Mouse (Mus musculus) MEL (cell line): Measurements from ENCODE around the gene Map9. TPM values are rescaled to one million over a fixed set of nuclear protein-coding genes. Genes with fewer than 3 reads are reported as not detected.

Experiments used
- DNase-seq: peaks from one replicate; pipeline ENCODE4 v3.0.0; 2011; ENCODE audit warnings: low read depth, low spot score
- H3K27ac ChIP-seq: 2 replicates; pipeline ENCODE4 v1.5.1; 2012; ENCODE audit warnings: low read depth, mild to moderate bottlenecking, control low read depth, low read length, moderate library complexity; ENCODE audit not compliant: control insufficient read depth
- H3K27me3 ChIP-seq, 2 experiments: fragments of 150-350 bp in 1 of 2; sonication (generic) in 1 of 2; 2 replicates each; pipeline ENCODE4 v1.6.1; 2012; ENCODE audit warnings: low read length in 2 of 2, mild to moderate bottlenecking in 2 of 2, improper control_type of control experiment in 1 of 2, moderate library complexity in 1 of 2; ENCODE audit not compliant: insufficient read depth in 2 of 2, control insufficient read depth in 1 of 2
- H3K36me3 ChIP-seq, 2 experiments: 2 replicates each; pipeline ENCODE4 v1.6.1; 2012 to 2014; ENCODE audit warnings: low read length in 2 of 2, improper control_type of control experiment in 1 of 2, inconsistent platforms in 1 of 2, mild to moderate bottlenecking in 1 of 2; ENCODE audit not compliant: insufficient read depth in 2 of 2, control insufficient read depth in 1 of 2
- H3K4me1 ChIP-seq, 2 experiments: fragments of 150-350 bp in 1 of 2; sonication (generic) in 1 of 2; 2 replicates each; pipeline ENCODE4 v1.6.1; 2012; ENCODE audit warnings: low read length in 2 of 2, improper control_type of control experiment in 1 of 2, mild to moderate bottlenecking in 1 of 2; ENCODE audit not compliant: insufficient read depth in 2 of 2, control insufficient read depth in 1 of 2
- H3K4me3 ChIP-seq, 2 experiments: fragments of 150-350 bp in 1 of 2; sonication (generic) in 1 of 2; 2 replicates each; pipeline ENCODE4 v1.5.1; 2012; ENCODE audit warnings: low read depth in 2 of 2, low read length in 2 of 2, mild to moderate bottlenecking in 2 of 2, moderate library complexity in 2 of 2, control low read depth in 1 of 2, improper control_type of control experiment in 1 of 2; ENCODE audit not compliant: control insufficient read depth in 1 of 2, insufficient read depth in 1 of 2
- H3K79me2 ChIP-seq: 2 replicates; pipeline ENCODE4 v1.6.1; 2012; ENCODE audit warnings: mild to moderate bottlenecking, low read length, moderate library complexity; ENCODE audit not compliant: control insufficient read depth, poor library complexity, insufficient read depth
- H3K9ac ChIP-seq: 2 replicates; pipeline ENCODE4 v1.6.1; 2012; ENCODE audit warnings: low read depth, mild to moderate bottlenecking, control low read depth, low read length, moderate library complexity; ENCODE audit not compliant: control insufficient read depth, poor library complexity, severe bottlenecking
- H3K9me3 ChIP-seq: fragments of 150-350 bp; sonication (generic); replicated peaks from 2 replicates; pipeline ENCODE4 v1.6.1; 2012; ENCODE audit warnings: mild to moderate bottlenecking, low read length, improper control_type of control experiment, moderate library complexity; ENCODE audit not compliant: insufficient read depth
- CHD1 ChIP-seq: IDR thresholded peaks from 2 replicates; pipeline ENCODE4 v1.6.1; 2012; ENCODE audit warnings: low read depth, mild to moderate bottlenecking, inconsistent platforms, low read length, improper control_type of control experiment
- CHD2 ChIP-seq: IDR thresholded peaks from 2 replicates; pipeline ENCODE4 v1.6.1; 2011; ENCODE audit warnings: low read length, improper control_type of control experiment
- CTCF ChIP-seq, 3 experiments: IDR thresholded peaks in 2 of 3; conservative IDR thresholded peaks in 1 of 3; 2 replicates each; pipeline ENCODE4 v1.5.1; 2011 to 2012; ENCODE audit warnings: low read length in 3 of 3, low read depth in 2 of 3, mild to moderate bottlenecking in 2 of 3, improper control_type of control experiment in 1 of 3, inconsistent platforms in 1 of 3, mixed read lengths in 1 of 3, moderate library complexity in 1 of 3; ENCODE audit not compliant: control insufficient read depth in 1 of 3, insufficient read depth in 1 of 3, poor library complexity in 1 of 3, severe bottlenecking in 1 of 3
- E2F4 ChIP-seq: IDR thresholded peaks from 2 replicates; pipeline ENCODE4 v1.6.1; 2011; ENCODE audit warnings: low read depth, low read length, improper control_type of control experiment, borderline replicate concordance
- ELF1 ChIP-seq: IDR thresholded peaks from 2 replicates; pipeline ENCODE4 v1.6.1; 2014; ENCODE audit warnings: low read depth, mild to moderate bottlenecking, inconsistent platforms, low read length, improper control_type of control experiment, moderate library complexity
- EP300 ChIP-seq, 2 experiments: IDR thresholded peaks; 2 replicates each; pipeline ENCODE4 v1.6.1; 2011; ENCODE audit warnings: improper control_type of control experiment in 2 of 2, low read length in 2 of 2, low read depth in 1 of 2, mild to moderate bottlenecking in 1 of 2
- ETS1 ChIP-seq: IDR thresholded peaks from 2 replicates; pipeline ENCODE4 v1.6.1; 2012; ENCODE audit warnings: low read depth, mild to moderate bottlenecking, inconsistent platforms, low read length, improper control_type of control experiment, moderate library complexity
- HCFC1 ChIP-seq: IDR thresholded peaks from 2 replicates; pipeline ENCODE4 v1.6.1; 2012; ENCODE audit warnings: low read depth, mild to moderate bottlenecking, inconsistent platforms, low read length, improper control_type of control experiment, moderate library complexity
- JUND ChIP-seq: IDR thresholded peaks from 2 replicates; pipeline ENCODE4 v1.6.1; 2011; ENCODE audit warnings: low read depth, mild to moderate bottlenecking, improper control_type of control experiment, low read length
- MAFK ChIP-seq: IDR thresholded peaks from 2 replicates; pipeline ENCODE4 v1.6.1; 2011; ENCODE audit warnings: low read depth, mild to moderate bottlenecking, low read length, improper control_type of control experiment, borderline replicate concordance
- MAX ChIP-seq: IDR thresholded peaks from 2 replicates; pipeline ENCODE4 v1.6.1; 2011; ENCODE audit warnings: low read length, improper control_type of control experiment
- MEF2A ChIP-seq: IDR thresholded peaks from 2 replicates; pipeline ENCODE4 v1.6.1; 2014; ENCODE audit warnings: low read depth, mild to moderate bottlenecking, inconsistent platforms, low read length, improper control_type of control experiment; ENCODE audit not compliant: poor library complexity, insufficient replicate concordance, severe bottlenecking; ENCODE audit errors: extremely low read depth
- MXI1 ChIP-seq: IDR thresholded peaks from 2 replicates; pipeline ENCODE4 v1.6.1; 2011; ENCODE audit warnings: mild to moderate bottlenecking, low read depth, low read length, improper control_type of control experiment
- MYB ChIP-seq: IDR thresholded peaks from 2 replicates; pipeline ENCODE4 v1.6.1; 2011; ENCODE audit warnings: mild to moderate bottlenecking, low read depth, low read length, improper control_type of control experiment
- MYC ChIP-seq: IDR thresholded peaks from 2 replicates; pipeline ENCODE4 v1.6.1; 2011; ENCODE audit warnings: low read depth, mild to moderate bottlenecking, low read length, improper control_type of control experiment, moderate library complexity
- NELFE ChIP-seq: IDR thresholded peaks from 2 replicates; pipeline ENCODE4 v1.6.1; 2011; ENCODE audit warnings: low read depth, low read length, improper control_type of control experiment
- POLR2A ChIP-seq, 2 experiments: IDR thresholded peaks; 2 replicates each; pipeline ENCODE4 v1.6.1; 2011 to 2012; ENCODE audit warnings: low read length in 2 of 2, mild to moderate bottlenecking in 2 of 2, control low read depth in 1 of 2, improper control_type of control experiment in 1 of 2, low read depth in 1 of 2, moderate library complexity in 1 of 2; ENCODE audit not compliant: control insufficient read depth in 1 of 2, insufficient read depth in 1 of 2, poor library complexity in 1 of 2
- POLR2AphosphoS2 ChIP-seq: IDR thresholded peaks from 2 replicates; pipeline ENCODE4 v1.6.1; 2011; ENCODE audit warnings: low read length, improper control_type of control experiment
- POLR2AphosphoS5 ChIP-seq: IDR thresholded peaks from 2 replicates; pipeline ENCODE4 v1.6.1; 2012; ENCODE audit warnings: low read depth, borderline replicate concordance, mild to moderate bottlenecking, inconsistent platforms, low read length, moderate library complexity, mixed read lengths
- RAD21 ChIP-seq: IDR thresholded peaks from 2 replicates; pipeline ENCODE4 v1.6.1; 2011; ENCODE audit warnings: mild to moderate bottlenecking, low read depth, low read length, improper control_type of control experiment
- RCOR1 ChIP-seq: IDR thresholded peaks from 2 replicates; pipeline ENCODE4 v1.6.1; 2012; ENCODE audit warnings: low read depth, mild to moderate bottlenecking, inconsistent platforms, low read length, improper control_type of control experiment
- SIN3A ChIP-seq: IDR thresholded peaks from 2 replicates; pipeline ENCODE4 v1.6.1; 2012; ENCODE audit warnings: low read length, improper control_type of control experiment, inconsistent platforms
- TAL1 ChIP-seq: IDR thresholded peaks from 2 replicates; pipeline ENCODE4 v1.6.1; 2012; ENCODE audit warnings: mild to moderate bottlenecking, inconsistent platforms, low read length, moderate library complexity, mixed read lengths
- TBP ChIP-seq: IDR thresholded peaks from 2 replicates; pipeline ENCODE4 v1.8.0; 2011; ENCODE audit warnings: low read depth, low read length, improper control_type of control experiment
- USF1 ChIP-seq: IDR thresholded peaks from 2 replicates; pipeline ENCODE4 v1.6.1; 2014; ENCODE audit warnings: low read depth, mild to moderate bottlenecking, inconsistent platforms, low read length, improper control_type of control experiment, moderate library complexity
- USF2 ChIP-seq, 2 experiments: IDR thresholded peaks; 2 replicates each; pipeline ENCODE4 v1.6.1; 2011 to 2012; ENCODE audit warnings: improper control_type of control experiment in 2 of 2, low read length in 2 of 2, borderline replicate concordance in 1 of 2, inconsistent platforms in 1 of 2, low read depth in 1 of 2, mild to moderate bottlenecking in 1 of 2; ENCODE audit not compliant: insufficient read depth in 1 of 2
- ZMIZ1 ChIP-seq: IDR thresholded peaks from 2 replicates; pipeline ENCODE4 v1.6.1; 2012; ENCODE audit warnings: low read depth, mild to moderate bottlenecking, inconsistent platforms, low read length, improper control_type of control experiment, moderate library complexity
- polyA plus RNA-seq, 2 experiments: library from polyadenylated mRNA; stranded (reverse) in 1 of 2; unstranded in 1 of 2; fragments of >175 nt in 1 of 2; fragments of >200 nt in 1 of 2; gene quantifications; 2 replicates each; pipeline versions ENCODE4 v1.2.1 to v1.2.4; 2012; ENCODE audit warnings: low replicate concordance in 2 of 2, low read depth in 1 of 2; ENCODE audit not compliant: insufficient read length in 2 of 2, insufficient read depth in 1 of 2, missing spikeins in 1 of 2
- total RNA-seq: library from RNA; depleted of rRNA; stranded (reverse); fragments of 300-350 nt; gene quantifications from 2 replicates; pipeline ENCODE4 v1.2.3, GENCODE M21; 2012

Gene Map9
- total and polyA plus RNA-seq, 3 experiments = not detected

DNA sequence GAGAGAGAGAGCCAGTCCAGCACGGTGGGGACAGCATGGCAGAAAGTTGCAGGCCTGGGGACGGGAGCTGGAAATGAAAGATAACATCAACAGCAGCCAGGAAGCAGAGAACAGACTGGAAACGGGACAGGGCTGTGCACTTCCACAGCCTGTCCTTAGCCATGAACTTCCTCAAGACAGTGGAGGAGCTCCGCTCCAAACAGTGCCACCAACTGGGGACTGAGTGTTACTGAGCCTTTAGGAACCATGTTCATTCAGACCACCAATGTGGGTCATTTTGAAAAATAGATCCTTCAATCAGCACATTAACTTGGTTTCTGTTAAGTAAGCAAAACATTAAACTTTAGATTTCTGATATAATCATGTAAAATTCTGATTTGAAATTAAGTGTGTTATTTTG is 4.6 kb downstream of the Map9 start:
- no peaks in the 10 kb centered on the region for H3K4me1 ChIP-seq
- H3K27me3 ChIP-seq = no peaks in the 10 kb centered on the region
- H3K36me3 ChIP-seq = no peaks in the 10 kb centered on the region
- no peak overlapping the region for H3K4me3 ChIP-seq
- DNase-seq = no peak
- H3K27ac ChIP-seq = no peak overlapping the region
- H3K9me3 ChIP-seq = no peaks in the 10 kb centered on the region
- no peak overlapping the region for H3K9ac ChIP-seq
- TF ChIP-seq ELF1 (no peak), MYC (no peak), E2F4 (no peak), POLR2AphosphoS5 (no peak), CHD1 (no peak), EP300 (IDR thresholded peaks at IDR 0.05; ENCODE audit: low read depth in 1 of 2, low read length in 2 of 2) (no peak), SIN3A (no peak), MXI1 (no peak), POLR2AphosphoS2 (no peak), MYB (no peak), CTCF (IDR thresholded peaks at IDR 0.05 in 2 of 3, conservative IDR thresholded peaks at IDR 0.05 in 1 of 3; ENCODE audit: control insufficient read depth in 1 of 3, insufficient read depth in 1 of 3, low read depth in 2 of 3, low read length in 3 of 3, poor library complexity in 1 of 3, severe bottlenecking in 1 of 3) (no peak), ETS1 (no peak), HCFC1 (no peak), JUND (no peak), CHD2 (no peak)
- no peaks in the 10 kb centered on the region for H3K79me2 ChIP-seq

DNA sequence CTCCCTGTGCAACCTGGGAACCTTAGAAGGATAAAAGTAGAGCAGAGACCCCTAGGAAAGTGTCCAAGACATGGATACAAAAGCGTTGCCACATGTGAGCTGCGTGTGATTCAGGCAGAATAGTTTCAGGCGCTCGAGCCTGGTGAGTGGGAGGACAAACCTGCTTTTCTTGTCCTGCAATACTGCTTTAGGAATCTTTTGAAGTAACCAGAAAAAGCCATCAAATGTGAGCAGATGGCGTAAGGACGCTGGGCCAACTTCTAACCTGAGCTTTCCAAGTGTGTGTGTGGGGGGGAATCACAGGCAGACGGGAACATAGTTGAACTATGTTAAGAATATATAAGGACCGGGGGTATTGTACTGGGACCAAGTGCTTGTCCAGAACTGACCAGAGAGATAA is 6.7 kb downstream of the Map9 start:
- Histone ChIP-seq H3K27ac (no peak overlapping the region), H3K9me3 (no peaks in the 10 kb centered on the region), H3K9ac (no peak overlapping the region), H3K36me3 (no peaks in the 10 kb centered on the region), H3K4me1 (no peaks in the 10 kb centered on the region), H3K27me3 (no peaks in the 10 kb centered on the region), H3K79me2 (no peaks in the 10 kb centered on the region), H3K4me3 (no peak overlapping the region)
- DNase-seq = no peak
- TF ChIP-seq CHD1 (no peak), ELF1 (no peak), MAFK (no peak), CHD2 (no peak), TAL1 (no peak), POLR2A (IDR thresholded peaks at IDR 0.05; ENCODE audit: control insufficient read depth in 1 of 2, insufficient read depth in 1 of 2, low read depth in 1 of 2, low read length in 2 of 2, poor library complexity in 1 of 2) (no peak), POLR2AphosphoS5 (no peak), USF2 (IDR thresholded peaks at IDR 0.05; ENCODE audit: borderline replicate concordance in 1 of 2, insufficient read depth in 1 of 2, low read depth in 1 of 2, low read length in 2 of 2) (no peak), EP300 (IDR thresholded peaks at IDR 0.05; ENCODE audit: low read depth in 1 of 2, low read length in 2 of 2) (no peak), HCFC1 (no peak), SIN3A (no peak), NELFE (no peak), ZMIZ1 (no peak), RCOR1 (no peak), MEF2A (no peak), USF1 (no peak), RAD21 (no peak), MAX (no peak), TBP (no peak)
